Mouse (Mus musculus): Measurements from ENCODE around the gene Denr.

- TF ChIP-seq POLR2A (IDR thresholded peaks at IDR 0.05; ENCODE audit: borderline replicate concordance, low read depth, low read length) (no peak), CTCF (IDR thresholded peaks at IDR 0.05; ENCODE audit: low read depth, low read length) (no peak)
Observed at GRCm38 (mm10) chr5:123869615-123870014, 37.4 kb upstream of the Denr start.

All from bone marrow macrophage, adult 2 months (primary cell).